Mouse (Mus musculus) left cerebral cortex, postnatal 25 days (tissue): ENCODE results near the gene Hrnr. TPM values are rescaled to one million over a fixed set of nuclear protein-coding genes. Genes with fewer than 3 reads are reported as not detected.

Experiments
- total RNA-seq, 2 experiments: library from RNA; stranded (reverse); gene quantifications; 2 replicates each; pipeline ENCODE4 v1.2.3; 2021

Gene Hrnr
- total RNA-seq, 2 experiments from 2014 or later, result 0.02 TPM; not detected in 1

Other genes starting within 250 kb of the Hrnr start
- not detected for gene Crnn, start 175.0 kb upstream of the Hrnr start, total RNA-seq
- not detected for gene Flg2, start 122.5 kb upstream of the Hrnr start, total RNA-seq
- gene Flg, start 46.2 kb upstream of the Hrnr start, total RNA-seq, result not detected
- not detected for gene Rptn, start 74.0 kb downstream of the Hrnr start, total RNA-seq
- gene Tchh, start 122.6 kb downstream of the Hrnr start, total RNA-seq, result 1 to 10 TPM; 1.1 to 1.5 TPM
- gene Tchhl1, start 149.0 kb downstream of the Hrnr start, total RNA-seq, result not detected
- gene S100a11, start 200.7 kb downstream of the Hrnr start, total RNA-seq, result 10 to 100 TPM in 1 of 2 experiments, 1 to 10 TPM in 1; 8.3 to 11.3 TPM
- 10 to 100 TPM; 35.9 to 41.5 TPM for gene S100a10, start 235.3 kb downstream of the Hrnr start, total RNA-seq